Mouse (Mus musculus): Measurements from ENCODE around the gene Ralgapb.
"Not testable (repeated sequence)": the region's sequence is repeated elsewhere in the genome, so short reads cannot be mapped to it uniquely, and the experiment has no call there.

- not testable (repeated sequence) for TF ChIP-seq CTCF (IDR thresholded peaks at IDR 0.05; ENCODE audit: borderline replicate concordance, control insufficient read depth, extremely low read depth, insufficient read depth, low read length, poor library complexity); POLR2A (IDR thresholded peaks at IDR 0.05; ENCODE audit: control insufficient read depth, extremely low read depth, insufficient read depth, low read length, poor library complexity)
Measured at GRCm38 (mm10) chr2:158397140-158397539, 12.5 kb upstream of the Ralgapb start.
